Mouse (Mus musculus): Measurements from ENCODE around the gene Gtsf1l.

DNA sequence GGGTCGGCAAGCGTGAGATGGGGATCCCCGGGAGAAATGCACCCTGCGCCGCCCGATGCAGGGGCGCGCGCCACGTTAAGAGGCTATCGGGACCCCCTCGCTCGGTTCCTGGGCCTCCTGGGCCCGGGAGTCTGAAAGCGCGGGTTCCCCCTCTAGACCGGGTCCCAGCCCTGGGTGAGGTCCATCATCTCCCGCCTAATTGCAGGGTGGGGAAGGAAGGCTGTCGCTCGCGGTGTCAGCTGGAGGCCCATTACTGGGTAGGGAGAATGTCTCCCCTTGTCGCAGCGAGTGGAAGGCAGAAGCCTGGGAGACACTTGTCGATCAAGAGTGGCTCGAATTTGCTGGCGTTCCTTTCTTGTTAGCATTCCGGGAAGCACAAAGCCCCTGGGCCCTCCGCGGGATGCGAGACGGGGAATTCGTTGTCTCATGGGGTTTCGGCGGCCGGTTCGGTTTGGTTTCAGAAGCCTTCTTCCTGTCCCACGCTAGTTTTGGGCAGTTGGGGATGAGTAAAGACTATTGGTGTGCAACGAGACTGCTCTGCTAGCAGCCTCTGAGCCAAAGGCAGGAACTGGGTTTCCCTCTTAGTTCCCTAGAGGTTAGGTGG, 32.7 kb downstream of the Gtsf1l start:
- TF ChIP-seq CTCF (IDR thresholded peaks at IDR 0.05; ENCODE audit: low read depth, low read length): no peak
- no peak for TF ChIP-seq POLR2A (IDR thresholded peaks at IDR 0.05; ENCODE audit: extremely low read depth, insufficient read depth, low read length)
